Mouse (Mus musculus): ENCODE results near the gene Optn.

GRCm38 (mm10) chr2:5112785-5113291, 49.0 kb upstream of the Optn start:
- TF ChIP-seq CTCF (IDR thresholded peaks at IDR 0.05; ENCODE audit: low read depth) (no peak), EP300 (optimal IDR thresholded peaks at IDR 0.05) (no peak)
